Mouse (Mus musculus): Measurements from ENCODE around the gene Tada1. TPM values are rescaled to one million over a fixed set of nuclear protein-coding genes. Genes with fewer than 3 reads are reported as not detected.

The Tada1 gene
- total RNA-seq, 2 experiments from 2014 or later = 36.6 to 36.9 TPM

Other genes with a start within 250 kb of the Tada1 start
- not detected for gene Gpa33, start 248.9 kb upstream of the Tada1 start, total RNA-seq (2021)
- gene Mael, start 140.3 kb upstream of the Tada1 start, total RNA-seq (2021) = not detected
- gene Ildr2, start 125.0 kb upstream of the Tada1 start, total RNA-seq (2021) = 10 to 100 TPM; 70.4 to 71.6 TPM
- gene Pogk, start 30.8 kb downstream of the Tada1 start, total RNA-seq (2021) = 10 to 100 TPM; 34.9 to 36.0 TPM
- not detected for gene Gm4846, start 118.5 kb downstream of the Tada1 start, total RNA-seq (2021)

All from layer of hippocampus, adult 18-20 months (tissue).